Mouse (Mus musculus): ENCODE data around the gene a.

DNA sequence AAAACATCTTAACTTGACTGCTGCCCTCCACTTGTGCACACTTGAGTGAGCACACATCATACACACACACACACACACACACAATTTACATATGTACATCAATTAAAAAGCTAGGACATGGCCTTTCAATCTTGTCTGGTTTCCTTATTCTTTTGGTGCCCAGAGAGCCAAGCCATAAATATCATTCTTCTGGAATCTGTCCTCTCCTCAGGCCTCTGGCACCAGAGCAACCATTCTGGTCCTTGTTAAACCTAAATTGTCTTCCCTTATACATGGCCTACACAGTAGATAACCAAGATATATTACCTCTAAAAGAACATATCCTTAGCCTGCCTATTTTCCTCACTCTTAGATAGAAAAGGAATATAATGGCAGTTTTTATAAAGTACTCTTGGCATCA is 56.9 kb downstream of the a start:
- TF ChIP-seq CTCF (IDR thresholded peaks at IDR 0.05; ENCODE audit: low read depth, low read length) (no peak), GATA1 (IDR thresholded peaks at IDR 0.05; ENCODE audit: borderline replicate concordance, low read length) (no peak), POLR2AphosphoS5 (IDR thresholded peaks at IDR 0.05; ENCODE audit: insufficient replicate concordance, low read depth, low read length) (no peak), TAL1 (conservative IDR thresholded peaks at IDR 0.05; ENCODE audit: low read depth, low read length) (no peak)

Data from G1E (cell line).